ENCODE assay signal across 14 mouse cellular contexts in genomic region chr5:148895034-148895433, GRCm38 (mm10). TPM values are rescaled to one million over a fixed set of nuclear protein-coding genes. Genes with fewer than 3 reads are reported as not detected.
DNase-seq lines count a peak whose midpoint lies in the region; ATAC-seq and TF ChIP-seq lines count a peak whose summit lies in the region.
"Had no signal": no experiment of that assay in that cellular context is flagged by ENCODE, and none has a peak within 500 bp of the region (broad histone marks: within the 10 kb centered on the region; RNA-seq: fewer than 3 reads in every experiment).

No protein-coding gene starts in this region.

- H3K27me3 ChIP-seq in forebrain, embryonic 11.5 days (ENCODE audit: control insufficient read depth, insufficient read depth, low read length): no peaks in the 10 kb centered on the region
- H3K27me3 ChIP-seq in forebrain, embryonic 15.5 days: no peaks in the 10 kb centered on the region
- no peaks in the 10 kb centered on the region for H3K27me3 ChIP-seq in neural tube, embryonic 13.5 days
- H3K27me3 ChIP-seq in kidney, embryonic 15.5 days: no peaks in the 10 kb centered on the region
- no peaks in the 10 kb centered on the region for H3K27me3 ChIP-seq in stomach, postnatal 0 days (ENCODE audit: control insufficient read depth, insufficient read depth, low read length)

- ATAC-seq in forebrain, embryonic 11.5 days (replicated peaks; ENCODE audit: low FRiP score): 0 out of 2 replicates have a peak, but pooled peaks have one; percentile 30
- no peak for ATAC-seq in forebrain, embryonic 15.5 days (replicated peaks)
- peak; percentile 50; the same call in 1 of the 2 replicates for ATAC-seq in neural tube, embryonic 13.5 days (ENCODE audit: low read depth)
- 0 out of 2 replicates have a peak, but pooled peaks have one; percentile 30 for ATAC-seq in kidney, embryonic 15.5 days (replicated peaks; ENCODE audit: low FRiP score)
- ATAC-seq in stomach, postnatal 0 days (ENCODE audit: low FRiP score, low TSS enrichment): no peak

- no peak overlapping the region for H3K4me2 ChIP-seq in forebrain, embryonic 11.5 days (ENCODE audit: low read depth, low read length, severe bottlenecking)
- H3K4me2 ChIP-seq in forebrain, embryonic 15.5 days (replicated peaks): no peak overlapping the region
- H3K4me2 ChIP-seq in neural tube, embryonic 13.5 days: no peak overlapping the region
- H3K4me2 ChIP-seq in kidney, embryonic 15.5 days: no peak overlapping the region
- no peak overlapping the region for H3K4me2 ChIP-seq in stomach, postnatal 0 days (replicated peaks; ENCODE audit: low read depth)
- H3K4me2 ChIP-seq: hindbrain, embryonic 14.5 days had no signal

- H3K9me3 ChIP-seq in forebrain, embryonic 11.5 days (ENCODE audit: control insufficient read depth, low read length): no peaks in the 10 kb centered on the region
- no peaks in the 10 kb centered on the region for H3K9me3 ChIP-seq in forebrain, embryonic 15.5 days
- no peaks in the 10 kb centered on the region for H3K9me3 ChIP-seq in neural tube, embryonic 13.5 days
- H3K9me3 ChIP-seq in kidney, embryonic 15.5 days (replicated peaks): no peaks in the 10 kb centered on the region
- no peaks in the 10 kb centered on the region for H3K9me3 ChIP-seq in stomach, postnatal 0 days (ENCODE audit: control insufficient read depth, low read length)

- 28% methylated on average over 5 of the region's 5 CpGs for WGBS in forebrain, embryonic 11.5 days
- WGBS in forebrain, embryonic 15.5 days: 25% methylated on average over 5 of the region's 5 CpGs
- WGBS in neural tube, embryonic 13.5 days: 49% methylated on average over 5 of the region's 5 CpGs
- 33% methylated on average over 5 of the region's 5 CpGs for WGBS in kidney, embryonic 15.5 days
- WGBS in stomach, postnatal 0 days: 54% methylated on average over 5 of the region's 5 CpGs

- no peak overlapping the region for H3K4me3 ChIP-seq in forebrain, embryonic 11.5 days (ENCODE audit: low read depth, low read length)
- no peak overlapping the region for H3K4me3 ChIP-seq in forebrain, embryonic 15.5 days
- no peak overlapping the region for H3K4me3 ChIP-seq in neural tube, embryonic 13.5 days
- no peak overlapping the region for H3K4me3 ChIP-seq in kidney, embryonic 15.5 days (replicated peaks)
- H3K4me3 ChIP-seq in stomach, postnatal 0 days (ENCODE audit: low read depth, low read length): no peak overlapping the region

- no peak overlapping the region for H3K27ac ChIP-seq in forebrain, embryonic 11.5 days (ENCODE audit: low read depth, low read length)
- H3K27ac ChIP-seq in forebrain, embryonic 15.5 days (replicated peaks): no peak overlapping the region
- H3K27ac ChIP-seq in neural tube, embryonic 13.5 days (replicated peaks): 0 out of 2 replicates have a peak overlapping the region, but pooled peaks have one; percentile 18
- peak overlapping the region; percentile 42 for H3K27ac ChIP-seq in kidney, embryonic 15.5 days
- H3K27ac ChIP-seq in stomach, postnatal 0 days (replicated peaks): no peak overlapping the region
- H3K27ac ChIP-seq: hindbrain, embryonic 14.5 days had no signal

- H3K4me1 ChIP-seq in forebrain, embryonic 11.5 days (replicated peaks; ENCODE audit: control insufficient read depth, insufficient read depth, low read length): peaks cover 4% of the 10 kb centered on the region; the same call in 1 of the 2 replicates
- peaks cover 13% of the 10 kb centered on the region for H3K4me1 ChIP-seq in forebrain, embryonic 15.5 days
- peaks cover 22% of the 10 kb centered on the region for H3K4me1 ChIP-seq in neural tube, embryonic 13.5 days (replicated peaks)
- peaks cover 24% of the 10 kb centered on the region for H3K4me1 ChIP-seq in kidney, embryonic 15.5 days
- H3K4me1 ChIP-seq in stomach, postnatal 0 days (replicated peaks; ENCODE audit: control insufficient read depth, insufficient read depth): no peaks in the 10 kb centered on the region

- TF ChIP-seq CTCF in stomach, postnatal 0 days (IDR thresholded peaks at IDR 0.05; ENCODE audit: low read depth): no peak

- peaks cover 4% of the 10 kb centered on the region; the same call in 1 of the 2 replicates for H3K36me3 ChIP-seq in forebrain, embryonic 11.5 days (ENCODE audit: control insufficient read depth, insufficient read depth, low read length)
- H3K36me3 ChIP-seq in forebrain, embryonic 15.5 days: peaks cover 39% of the 10 kb centered on the region
- H3K36me3 ChIP-seq in neural tube, embryonic 13.5 days: peaks cover 43% of the 10 kb centered on the region
- peaks cover 40% of the 10 kb centered on the region for H3K36me3 ChIP-seq in kidney, embryonic 15.5 days
- peaks cover 2% of the 10 kb centered on the region; the same call in 1 of the 2 replicates for H3K36me3 ChIP-seq in stomach, postnatal 0 days (ENCODE audit: control insufficient read depth, insufficient read depth, low read length)

- DNase-seq in forebrain, embryonic 11.5 days (ENCODE audit: low spot score): peak; percentile 38
- no peak for DNase-seq in neural tube, embryonic 10.5 days (ENCODE audit: extremely low spot score, low spot score)
- no peak for DNase-seq in frontal cortex, postnatal 25 days (ENCODE audit: low spot score in 2 of 2)
- DNase-seq in stomach, postnatal 0 days (ENCODE audit: low spot score): no peak
- no peak for DNase-seq in adrenal gland, postnatal 25 days
- DNase-seq: adrenal gland, postnatal 14 days; cerebellum, postnatal 14 days; lung, postnatal 36 days; midbrain, embryonic 14.5 days had no signal

- no peak overlapping the region for H3K9ac ChIP-seq in forebrain, embryonic 11.5 days (ENCODE audit: low read length)
- no peak overlapping the region for H3K9ac ChIP-seq in forebrain, embryonic 15.5 days (replicated peaks)
- H3K9ac ChIP-seq in neural tube, embryonic 13.5 days: no peak overlapping the region
- no peak overlapping the region for H3K9ac ChIP-seq in kidney, embryonic 15.5 days
- no peak overlapping the region for H3K9ac ChIP-seq in stomach, postnatal 0 days (ENCODE audit: low read length)
- H3K9ac ChIP-seq: hindbrain, embryonic 14.5 days; liver, embryonic 14.5 days had no signal

- no peak for TF ChIP-seq EP300 in stomach, postnatal 0 days (optimal IDR thresholded peaks at IDR 0.05)

RNA-seq across cellular contexts. Expression of gene Katnal1, which starts 34.1 kb away (rescaled TPM):
- 34.0 and 37.0 TPM in 2 replicates for polyA plus RNA-seq in forebrain, embryonic 11.5 days (2014; fragmentation: Nextera tagmentation; extraction: Ambion mirVana)
- polyA plus RNA-seq in forebrain, embryonic 15.5 days (2015; fragmentation: Nextera tagmentation; extraction: Ambion mirVana): 35.0 and 36.3 TPM in 2 replicates
- polyA plus RNA-seq in neural tube, embryonic 13.5 days (2015; fragmentation: Nextera tagmentation; extraction: Ambion mirVana): 32.0 and 39.8 TPM in 2 replicates
- polyA plus RNA-seq in kidney, embryonic 15.5 days (2015; fragmentation: Nextera tagmentation; extraction: Ambion mirVana): 10.1 and 13.7 TPM in 2 replicates
- 3.4 and 4.1 TPM in 2 replicates for polyA plus RNA-seq in stomach, postnatal 0 days (2015; fragmentation: Nextera tagmentation; extraction: Ambion mirVana)
- total RNA-seq in adrenal gland, postnatal 25 days (2021): 7.4 and 8.1 TPM in 2 replicates

Comparison
In these comparisons a context has a peak if more than half of its experiments do, and no peak if none do; other contexts are left out.
1. ATAC-seq: peak in forebrain, embryonic 11.5 days (single experiment), neural tube, embryonic 13.5 days (single experiment) and kidney, embryonic 15.5 days (single experiment); none in forebrain, embryonic 15.5 days (single experiment) and stomach, postnatal 0 days (single experiment).
2. H3K27ac ChIP-seq: peak in neural tube, embryonic 13.5 days (single experiment) and kidney, embryonic 15.5 days (single experiment); none in forebrain, embryonic 11.5 days (single experiment), forebrain, embryonic 15.5 days (single experiment) and stomach, postnatal 0 days (single experiment).